Mouse (Mus musculus) neural tube, embryonic 13.5 days (tissue): ENCODE measurements at regions not wholly inside any gene's neighbourhood (a gene's known extent, or its start where the extent isn't known, plus 50 kb on each side); places are given as distances from the start of the nearest gene placed in this dataset.

Experiments
- ATAC-seq: fragments of 200-750 bp; cut with Nextera tagmentation; 2 replicates; pipeline ENCODE4 v1.8.0; 2017; ENCODE audit warnings: low read depth, mild to moderate bottlenecking, moderate TSS enrichment, moderate library complexity
- H3K27ac ChIP-seq: fragments of 300-500 bp; sonication (generic); replicated peaks from 2 replicates; pipeline ENCODE4 v1.5.1; 2015; ENCODE audit warnings: moderate library complexity, mild to moderate bottlenecking, inconsistent platforms
- H3K27me3 ChIP-seq: fragments of 300-500 bp; sonication (generic); 2 replicates; pipeline ENCODE4 v1.6.1; 2015; ENCODE audit warnings: mild to moderate bottlenecking, inconsistent platforms
- H3K36me3 ChIP-seq: fragments of 300-500 bp; sonication (generic); 2 replicates; pipeline ENCODE4 v1.6.1; 2015; ENCODE audit warnings: mild to moderate bottlenecking, inconsistent platforms
- H3K4me1 ChIP-seq: fragments of 300-500 bp; sonication (generic); replicated peaks from 2 replicates; pipeline ENCODE4 v1.6.1; 2015; ENCODE audit warnings: inconsistent platforms
- H3K4me2 ChIP-seq: fragments of 300-500 bp; sonication (generic); 2 replicates; pipeline ENCODE4 v1.6.1; 2015; ENCODE audit warnings: inconsistent platforms, mild to moderate bottlenecking, moderate library complexity
- H3K4me3 ChIP-seq: fragments of 300-500 bp; sonication (generic); 2 replicates; pipeline ENCODE4 v1.5.1; 2015; ENCODE audit warnings: mild to moderate bottlenecking, inconsistent platforms
- H3K9ac ChIP-seq: fragments of 300-500 bp; sonication (generic); 2 replicates; pipeline ENCODE4 v1.6.1; 2015; ENCODE audit warnings: moderate library complexity, mild to moderate bottlenecking, inconsistent platforms
- H3K9me3 ChIP-seq: fragments of 300-500 bp; sonication (generic); 2 replicates; pipeline ENCODE4 v1.6.1; 2016; ENCODE audit warnings: inconsistent platforms
- WGBS: fragments of 180-500 bp; shearing (Covaris S2); methylation state at CpG from one replicate; pipeline ENCODE4 v1.1.7; 2015; 5-methylcytosine and 5-hydroxymethylcytosine counted together

- H3K4me2 ChIP-seq = no peak overlapping the region
- no peak for ATAC-seq
- no peak overlapping the region for H3K27ac ChIP-seq
- H3K9ac ChIP-seq = no peak overlapping the region
- no peaks in the 10 kb centered on the region for H3K36me3 ChIP-seq
- H3K4me3 ChIP-seq = no peak overlapping the region
- H3K9me3 ChIP-seq = no peaks in the 10 kb centered on the region
- H3K4me1 ChIP-seq = no peaks in the 10 kb centered on the region
- H3K27me3 ChIP-seq = no peaks in the 10 kb centered on the region
These were observed 592.2 kb upstream of the Klf4 start for GRCm38 (mm10) chr4:56124515-56124914.

GRCm38 (mm10) chr4:56122198-56122597 is 589.9 kb upstream of the Klf4 start:
- no peak overlapping the region for H3K9ac ChIP-seq
- H3K27ac ChIP-seq = no peak overlapping the region
- no peaks in the 10 kb centered on the region for H3K4me1 ChIP-seq
- H3K4me3 ChIP-seq = no peak overlapping the region
- H3K36me3 ChIP-seq = no peaks in the 10 kb centered on the region
- no peaks in the 10 kb centered on the region for H3K9me3 ChIP-seq
- ATAC-seq = no peak
- no peak overlapping the region for H3K4me2 ChIP-seq
- WGBS = 97% methylated on average over 5 of the region's 5 CpGs
- no peaks in the 10 kb centered on the region for H3K27me3 ChIP-seq

- H3K36me3 ChIP-seq = no peaks in the 10 kb centered on the region
- no peak overlapping the region for H3K9ac ChIP-seq
- no peak overlapping the region for H3K4me3 ChIP-seq
- H3K27me3 ChIP-seq = no peaks in the 10 kb centered on the region
- H3K9me3 ChIP-seq = no peaks in the 10 kb centered on the region
- ATAC-seq = no peak
- H3K27ac ChIP-seq = no peak overlapping the region
- no peaks in the 10 kb centered on the region for H3K4me1 ChIP-seq
- no peak overlapping the region for H3K4me2 ChIP-seq
- WGBS = 88% methylated on average over 5 of the region's 5 CpGs
These were observed 589.4 kb upstream of the Klf4 start for GRCm38 (mm10) chr4:56121664-56122063.

DNA sequence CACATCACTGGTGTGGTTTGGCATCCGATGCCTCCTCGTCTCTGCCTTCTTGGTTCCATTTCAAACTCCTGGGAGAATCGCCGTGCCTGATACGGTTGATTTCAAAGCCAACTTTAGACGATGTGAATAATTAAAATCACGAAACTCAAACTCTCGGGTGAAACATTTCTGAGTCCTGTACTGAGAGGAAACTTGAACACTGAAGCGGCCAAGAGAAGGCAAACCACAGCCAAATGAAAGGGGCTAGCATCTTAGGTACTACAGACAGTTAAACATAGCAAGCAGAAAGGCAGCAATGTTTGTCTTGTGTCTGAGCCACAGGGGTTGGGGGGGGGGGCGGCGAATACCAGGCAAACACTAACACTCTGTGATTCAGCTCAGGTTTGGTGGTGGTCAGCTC is 588.1 kb upstream of the Klf4 start:
- WGBS = 87% methylated on average over 11 of the region's 11 CpGs
- H3K4me1 ChIP-seq = no peaks in the 10 kb centered on the region
- H3K4me2 ChIP-seq = no peak overlapping the region
- H3K27me3 ChIP-seq = no peaks in the 10 kb centered on the region
- H3K9me3 ChIP-seq = no peaks in the 10 kb centered on the region
- H3K36me3 ChIP-seq = no peaks in the 10 kb centered on the region
- no peak overlapping the region for H3K9ac ChIP-seq
- H3K27ac ChIP-seq = no peak overlapping the region
- no peak for ATAC-seq
- no peak overlapping the region for H3K4me3 ChIP-seq

GRCm38 (mm10) chr4:56113701-56114196 is 581.5 kb upstream of the Klf4 start:
- no peaks in the 10 kb centered on the region for H3K27me3 ChIP-seq
- WGBS = 16% methylated on average over 10 of the region's 10 CpGs
- H3K36me3 ChIP-seq = no peaks in the 10 kb centered on the region
- H3K4me1 ChIP-seq = peaks cover 12% of the 10 kb centered on the region
- H3K9me3 ChIP-seq = no peaks in the 10 kb centered on the region
- H3K27ac ChIP-seq = peak overlapping the region; percentile 10
- peak; percentile 77 for ATAC-seq
- no peak overlapping the region for H3K9ac ChIP-seq
- H3K4me2 ChIP-seq = peak overlapping the region; percentile 36
- peak overlapping the region; percentile 17 for H3K4me3 ChIP-seq

GRCm38 (mm10) chr4:56112931-56113700 is 580.9 kb upstream of the Klf4 start:
- Histone ChIP-seq H3K27me3 (no peaks in the 10 kb centered on the region), H3K36me3 (no peaks in the 10 kb centered on the region), H3K27ac (peak overlapping the region; percentile 10), H3K9ac (no peak overlapping the region), H3K4me1 (peaks cover 12% of the 10 kb centered on the region), H3K4me3 (no peak overlapping the region), H3K4me2 (peak overlapping the region; percentile 36), H3K9me3 (no peaks in the 10 kb centered on the region)
- 48% methylated on average over 9 of the region's 9 CpGs for WGBS
- ATAC-seq = no peak

DNA sequence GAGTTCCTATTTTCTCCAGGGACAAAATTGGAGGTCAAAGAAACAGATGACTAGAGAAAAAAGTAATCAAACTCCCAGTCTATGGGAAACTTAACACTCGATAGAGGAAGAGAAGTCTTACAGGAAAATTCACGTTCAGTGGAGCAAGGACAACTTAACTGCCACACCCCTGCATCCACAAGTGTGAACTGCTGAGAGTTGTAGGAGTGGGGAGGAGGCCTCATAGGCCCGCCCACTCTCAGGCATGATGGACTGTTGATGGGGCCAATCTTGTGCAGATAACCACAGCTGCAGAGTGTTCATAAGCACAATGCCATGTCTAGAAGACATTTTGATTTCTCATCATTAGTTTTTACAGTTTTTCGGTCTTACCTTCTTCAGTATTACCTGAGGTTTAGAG is 574.7 kb upstream of the Klf4 start:
- Histone ChIP-seq H3K9me3 (no peaks in the 10 kb centered on the region), H3K4me2 (no peak overlapping the region), H3K36me3 (no peaks in the 10 kb centered on the region), H3K9ac (no peak overlapping the region), H3K27ac (no peak overlapping the region), H3K27me3 (no peaks in the 10 kb centered on the region), H3K4me3 (no peak overlapping the region), H3K4me1 (no peaks in the 10 kb centered on the region)
- WGBS = 77% methylated on average over 4 of the region's 4 CpGs
- ATAC-seq = no peak

- no peak overlapping the region for H3K27ac ChIP-seq
- no peak overlapping the region for H3K9ac ChIP-seq
- no peaks in the 10 kb centered on the region for H3K27me3 ChIP-seq
- H3K36me3 ChIP-seq = no peaks in the 10 kb centered on the region
- 85% methylated on average over 3 of the region's 3 CpGs for WGBS
- no peaks in the 10 kb centered on the region for H3K9me3 ChIP-seq
- ATAC-seq = no peak
- no peaks in the 10 kb centered on the region for H3K4me1 ChIP-seq
- H3K4me3 ChIP-seq = no peak overlapping the region
- no peak overlapping the region for H3K4me2 ChIP-seq
These were observed 570.0 kb upstream of the Klf4 start for GRCm38 (mm10) chr4:56102314-56102713.

- peaks cover 22% of the 10 kb centered on the region for H3K4me1 ChIP-seq
- 86% methylated on average over 1 of the region's 1 CpGs for WGBS
- no peaks in the 10 kb centered on the region for H3K27me3 ChIP-seq
- no peak overlapping the region for H3K4me3 ChIP-seq
- no peaks in the 10 kb centered on the region for H3K9me3 ChIP-seq
- H3K9ac ChIP-seq = no peak overlapping the region
- no peak for ATAC-seq
- H3K36me3 ChIP-seq = no peaks in the 10 kb centered on the region
- H3K27ac ChIP-seq = no peak overlapping the region
- no peak overlapping the region for H3K4me2 ChIP-seq
These were observed 558.5 kb upstream of the Klf4 start for GRCm38 (mm10) chr4:56090796-56091195.

DNA sequence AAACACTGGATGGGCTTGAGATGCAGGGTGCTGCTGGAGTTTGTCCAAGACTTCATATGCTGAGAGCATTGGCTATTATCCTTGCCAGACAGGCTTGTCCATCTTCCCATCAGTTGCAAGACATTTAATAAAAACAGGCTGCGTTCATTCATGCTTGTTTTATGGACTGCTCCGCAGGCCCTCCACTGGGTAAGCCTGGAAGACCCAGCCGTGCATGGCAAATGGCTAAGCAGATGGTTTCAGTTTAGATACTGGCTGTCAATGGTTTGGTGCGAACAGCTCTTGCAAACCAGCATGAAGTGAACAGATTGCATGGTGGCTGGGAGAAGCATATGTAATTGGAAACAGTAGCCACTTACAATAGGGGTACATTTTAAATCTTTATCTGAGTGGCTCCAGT is 556.4 kb upstream of the Klf4 start:
- WGBS = 9% methylated on average over 4 of the region's 4 CpGs
- no peaks in the 10 kb centered on the region for H3K27me3 ChIP-seq
- peaks cover 22% of the 10 kb centered on the region for H3K4me1 ChIP-seq
- ATAC-seq = peak; percentile 93
- H3K27ac ChIP-seq = peak overlapping the region; percentile 35
- H3K4me3 ChIP-seq = no peak overlapping the region
- no peaks in the 10 kb centered on the region for H3K36me3 ChIP-seq
- no peaks in the 10 kb centered on the region for H3K9me3 ChIP-seq
- H3K4me2 ChIP-seq = no peak overlapping the region
- no peak overlapping the region for H3K9ac ChIP-seq

DNA sequence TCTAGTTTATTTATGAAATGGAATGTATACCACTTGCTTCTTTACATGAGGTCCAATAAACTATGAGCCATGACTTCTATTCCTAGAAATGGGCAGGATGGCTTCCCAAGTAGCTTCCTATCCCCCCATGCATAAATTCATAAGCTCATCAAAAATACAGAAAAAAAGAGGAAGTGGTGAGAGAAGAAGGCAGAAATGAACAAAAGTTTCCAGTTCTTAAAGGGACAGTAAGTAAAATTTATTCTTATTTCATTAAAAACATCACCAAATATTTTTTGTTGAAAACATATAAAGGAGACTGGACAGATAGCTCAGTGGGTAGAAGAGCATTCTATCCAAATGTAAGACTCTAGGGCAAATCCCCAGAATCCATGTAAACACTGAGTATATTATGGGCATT is 554.0 kb upstream of the Klf4 start:
- Histone ChIP-seq H3K9me3 (no peaks in the 10 kb centered on the region), H3K36me3 (no peaks in the 10 kb centered on the region), H3K27ac (no peak overlapping the region), H3K4me2 (no peak overlapping the region), H3K9ac (no peak overlapping the region), H3K4me1 (peaks cover 22% of the 10 kb centered on the region), H3K27me3 (no peaks in the 10 kb centered on the region), H3K4me3 (no peak overlapping the region)
- ATAC-seq = no peak

GRCm38 (mm10) chr4:56084205-56084604 is 551.9 kb upstream of the Klf4 start:
- Histone ChIP-seq H3K9me3 (no peaks in the 10 kb centered on the region), H3K4me3 (no peak overlapping the region), H3K27me3 (no peaks in the 10 kb centered on the region), H3K36me3 (no peaks in the 10 kb centered on the region), H3K4me1 (peaks cover 10% of the 10 kb centered on the region), H3K9ac (no peak overlapping the region), H3K4me2 (no peak overlapping the region), H3K27ac (no peak overlapping the region)
- WGBS = 70% methylated on average over 1 of the region's 1 CpGs
- ATAC-seq = no peak

DNA sequence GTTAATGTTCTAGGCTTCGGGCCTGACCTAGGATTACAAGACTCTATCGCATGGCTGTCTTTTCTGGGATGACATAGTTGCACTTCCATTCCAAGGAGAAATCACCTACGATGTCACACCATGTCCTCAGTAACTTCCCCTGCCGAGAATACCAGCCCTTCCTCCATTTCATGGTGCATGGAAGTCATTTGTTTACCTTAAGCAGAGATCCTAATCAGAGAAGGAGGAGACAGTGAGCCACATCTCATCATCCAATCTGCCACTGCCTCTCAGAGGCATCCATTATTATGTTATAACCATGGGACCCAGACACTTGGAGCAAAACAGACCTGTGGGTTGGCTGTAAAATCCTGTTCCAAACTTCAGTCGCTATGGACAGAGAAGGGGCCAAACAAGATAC is 550.1 kb upstream of the Klf4 start:
- Histone ChIP-seq H3K4me1 (no peaks in the 10 kb centered on the region), H3K4me3 (no peak overlapping the region), H3K9ac (no peak overlapping the region), H3K36me3 (no peaks in the 10 kb centered on the region), H3K9me3 (no peaks in the 10 kb centered on the region), H3K27me3 (no peaks in the 10 kb centered on the region), H3K27ac (no peak overlapping the region), H3K4me2 (no peak overlapping the region)
- 90% methylated on average over 5 of the region's 5 CpGs for WGBS
- no peak for ATAC-seq
